Mouse (Mus musculus): ENCODE data around the gene Chd3.

Chd3 gene

GRCm38 (mm10) chr11:69389531-69390399, 20.6 kb upstream of the Chd3 start:
- DNase-seq (ENCODE audit: low read depth), result peak; percentile 24

DNA sequence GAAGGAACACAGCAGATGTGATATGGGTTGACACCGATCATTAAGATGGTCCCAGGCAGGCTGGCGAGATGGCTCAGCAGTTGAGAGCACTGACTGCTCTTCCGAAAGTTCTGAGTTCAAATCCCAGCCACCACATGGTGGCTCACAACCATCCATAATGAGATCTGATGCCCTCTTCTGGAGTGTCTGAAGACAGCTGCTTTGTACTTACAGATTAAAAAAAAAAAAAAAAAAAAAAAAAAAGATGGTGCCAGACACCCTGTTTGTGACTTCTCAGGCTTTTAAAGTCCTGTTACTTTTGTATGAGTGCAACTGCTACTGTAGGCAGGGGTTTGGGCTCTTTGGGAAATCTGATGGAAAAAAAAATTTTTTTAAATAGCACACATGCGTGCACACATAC, 19.5 kb upstream of the Chd3 start:
- DNase-seq (ENCODE audit: low read depth), result no peak

- no peak for DNase-seq (ENCODE audit: low read depth)
Observed at GRCm38 (mm10) chr11:69386758-69387157, 17.6 kb upstream of the Chd3 start.

DNA sequence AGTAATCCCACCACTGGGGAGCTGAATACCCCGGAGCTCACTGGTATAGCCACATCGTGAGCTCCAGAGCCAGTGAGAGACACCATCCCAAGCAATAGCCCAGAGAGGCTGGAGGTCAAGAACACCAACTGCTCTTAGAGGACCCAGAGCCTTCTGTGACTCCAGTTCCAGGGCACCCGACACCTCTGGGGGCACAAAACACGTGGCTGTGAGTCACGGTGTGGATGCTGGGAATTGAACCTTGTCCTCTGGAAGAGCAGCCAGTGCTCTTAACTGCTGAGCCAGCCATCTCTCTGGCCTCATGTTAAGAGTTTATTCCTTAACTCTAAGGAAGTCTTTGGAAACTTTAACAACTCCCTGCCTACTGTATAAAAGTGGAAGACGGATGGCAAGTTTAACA, 15.8 kb upstream of the Chd3 start:
- DNase-seq (ENCODE audit: low read depth), result no peak

DNA sequence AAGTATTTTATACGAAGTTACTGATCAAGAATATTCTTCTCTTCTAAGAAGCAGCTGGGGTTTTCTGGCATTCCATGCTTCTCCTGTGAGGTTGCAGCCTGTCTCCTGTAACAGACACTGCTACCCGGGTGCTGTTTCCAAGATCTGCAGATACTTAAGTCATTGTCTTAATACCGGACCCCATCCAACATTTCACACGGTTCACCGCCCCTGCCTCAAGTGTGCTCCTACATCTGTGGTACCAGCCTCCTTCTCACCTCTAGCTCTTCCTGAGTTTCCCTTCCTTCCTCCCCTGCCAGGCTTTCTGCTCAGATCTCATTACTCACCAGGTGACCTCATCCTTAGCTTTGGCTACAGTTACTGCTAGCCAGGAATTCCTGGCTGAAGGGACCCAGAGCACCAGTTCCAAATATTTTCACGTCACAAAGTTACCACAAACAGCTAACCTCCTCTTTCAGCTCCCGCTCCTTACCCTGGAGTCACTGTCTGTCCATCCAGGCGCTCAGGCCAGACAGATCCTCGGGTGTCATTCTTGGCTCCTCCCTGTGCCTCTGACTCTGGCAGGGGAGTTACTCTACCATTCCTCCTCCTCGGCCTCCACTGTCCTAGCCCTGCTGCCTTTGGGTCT, 13.4 kb upstream of the Chd3 start:
- DNase-seq (ENCODE audit: low read depth), result no peak

GRCm38 (mm10) chr11:69381356-69381755, 12.2 kb upstream of the Chd3 start:
- DNase-seq (ENCODE audit: low read depth), result no peak

DNA sequence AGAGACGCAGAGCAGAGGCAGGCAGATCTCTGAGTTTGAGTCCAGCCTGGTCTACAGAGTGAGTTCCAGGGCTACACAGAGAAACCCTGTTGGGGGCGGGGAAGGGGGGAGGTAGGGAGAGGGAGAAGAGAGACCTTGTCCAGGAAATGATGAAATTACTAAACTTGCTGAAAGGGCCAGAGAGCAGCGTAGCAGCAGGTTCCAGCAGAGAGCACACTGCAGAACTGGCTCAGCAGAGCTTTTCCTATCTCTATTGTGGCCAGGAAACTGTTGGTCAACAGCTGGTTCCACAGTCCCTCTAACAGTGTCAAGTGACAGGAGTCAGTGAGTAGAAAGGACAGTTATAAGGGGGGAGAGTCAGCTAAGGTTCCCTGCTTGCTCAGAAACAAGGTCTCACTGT, 10.4 kb upstream of the Chd3 start:
- DNase-seq (ENCODE audit: low read depth), result no peak

DNA sequence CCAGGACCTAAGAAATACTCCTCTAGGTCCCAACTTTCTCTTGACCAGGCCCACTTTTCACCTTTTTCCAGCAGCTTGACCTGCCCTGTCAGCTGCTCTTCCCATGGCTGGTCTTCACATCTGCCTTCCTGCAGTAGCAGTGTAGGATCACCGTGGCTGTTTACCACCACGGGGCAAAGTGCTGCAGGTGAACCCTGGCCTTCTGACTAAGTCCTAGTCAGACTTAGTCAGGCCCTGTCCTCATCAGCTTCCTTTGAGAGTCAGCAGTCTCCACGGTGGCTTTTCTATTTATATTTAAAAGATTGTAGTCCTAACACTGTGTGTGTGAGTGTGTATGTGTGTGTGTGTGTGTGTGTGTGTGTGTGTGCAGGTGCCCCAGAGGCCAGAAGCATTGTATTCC, 8.6 kb upstream of the Chd3 start:
- DNase-seq (ENCODE audit: low read depth), result no peak

GRCm38 (mm10) chr11:69375646-69376045, 6.4 kb upstream of the Chd3 start:
- no peak for DNase-seq (ENCODE audit: low read depth)

GRCm38 (mm10) chr11:69373223-69373965, 4.2 kb upstream of the Chd3 start:
- DNase-seq (ENCODE audit: low read depth), result no peak

DNA sequence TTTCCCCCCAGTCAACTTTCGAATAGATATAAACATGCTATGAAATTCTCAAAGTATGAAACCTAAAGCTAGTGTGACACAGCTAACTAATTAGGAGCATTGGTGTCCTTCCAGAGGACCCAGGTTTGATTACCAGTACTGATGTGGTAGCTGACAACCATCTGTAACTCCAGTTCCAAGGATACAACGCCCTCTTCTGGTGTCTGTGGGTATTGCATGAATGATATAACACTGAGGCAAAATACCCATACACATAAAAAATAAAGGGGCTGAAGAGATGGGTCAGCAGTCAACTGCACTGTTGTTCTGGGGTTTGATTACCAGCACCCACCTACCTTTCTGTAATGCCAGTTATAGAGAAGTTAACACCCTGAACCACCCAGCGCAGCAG, 3.6 kb upstream of the Chd3 start:
- DNase-seq (ENCODE audit: low read depth), result peak; percentile 85

DNA sequence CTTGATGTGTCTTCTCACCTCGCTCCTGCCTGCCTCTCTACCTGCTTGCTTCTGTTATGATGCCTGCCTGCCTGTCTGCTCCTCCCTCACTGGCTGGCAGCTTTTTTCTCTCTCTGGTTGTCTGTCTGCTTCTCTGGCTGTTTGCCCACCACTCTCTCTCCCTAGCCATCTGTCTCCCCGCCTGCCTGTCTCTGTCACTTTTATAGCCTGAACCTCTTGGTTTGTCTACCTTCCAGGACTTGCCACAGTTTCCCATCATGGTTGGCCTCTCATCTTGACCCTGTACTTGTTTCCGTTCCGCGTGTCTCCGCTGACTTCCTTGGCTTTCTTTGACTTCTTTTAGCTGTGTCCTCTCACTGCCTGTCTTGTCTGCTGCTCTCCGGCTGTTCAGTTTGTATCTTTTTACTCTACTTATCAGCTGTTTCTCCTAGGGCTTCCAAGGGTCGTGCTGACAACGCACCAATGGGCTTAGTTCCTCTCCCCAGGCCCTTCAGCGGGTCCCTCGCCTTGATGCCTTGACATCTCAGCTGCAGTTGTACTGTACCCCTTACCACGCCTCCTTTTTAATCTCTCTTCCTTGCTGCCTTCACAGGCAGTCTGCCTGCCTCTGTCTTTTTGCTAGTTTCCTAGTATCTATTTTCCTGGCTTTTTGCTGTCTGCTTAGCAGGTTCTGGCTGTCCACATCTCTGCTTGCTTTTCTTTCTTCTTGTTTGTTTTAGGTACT, 3.0 kb upstream of the Chd3 start:
- peak; percentile 67 for DNase-seq (ENCODE audit: low read depth)

- DNase-seq (ENCODE audit: low read depth), result no peak
Observed at GRCm38 (mm10) chr11:69371601-69372000, 2.4 kb upstream of the Chd3 start.

DNA sequence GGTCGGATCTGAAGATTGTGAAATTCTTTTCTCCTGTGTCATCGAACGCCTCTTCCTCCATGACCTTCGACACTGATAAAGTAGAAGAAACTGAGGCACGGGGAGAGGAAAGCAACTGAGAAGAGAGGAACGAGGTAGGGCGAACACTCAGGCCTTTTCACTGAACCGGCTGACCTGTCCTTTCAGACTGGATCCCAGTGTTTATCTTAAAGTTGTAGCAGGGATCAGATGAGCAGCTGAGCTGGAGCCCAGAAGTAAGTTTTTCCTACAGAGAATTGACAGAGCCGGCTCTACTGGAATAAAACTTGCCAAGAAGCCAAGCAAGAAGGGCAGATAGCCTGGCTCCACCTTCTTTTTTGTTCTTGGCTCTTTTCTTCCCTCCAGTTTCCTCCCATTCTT, 1.6 kb upstream of the Chd3 start:
- DNase-seq (ENCODE audit: low read depth), result no peak

GRCm38 (mm10) chr11:69369990-69370816, 997 bp upstream of the Chd3 start:
- DNase-seq (ENCODE audit: low read depth), result peak; percentile 38

GRCm38 (mm10) chr11:69368356-69369214, 621 bp downstream of the Chd3 start:
- peak; percentile 57 for DNase-seq (ENCODE audit: low read depth)

GRCm38 (mm10) chr11:69367616-69368355, 1.4 kb downstream of the Chd3 start:
- DNase-seq (ENCODE audit: low read depth), result peak; percentile 49

GRCm38 (mm10) chr11:69366855-69367615, 2.2 kb downstream of the Chd3 start:
- DNase-seq (ENCODE audit: low read depth), result no peak
